Mouse (Mus musculus): ENCODE results near the gene Bahd1. TPM values are rescaled to one million over a fixed set of nuclear protein-coding genes. Genes with fewer than 3 reads are reported as not detected.

Bahd1 gene
- total RNA-seq (2021) = 10 to 100 TPM; 51.3 to 55.6 TPM

- peak in 1 of 2 experiments; percentile 33 for DNase-seq
These were observed at the start of gene Bahd1 for GRCm38 (mm10) chr2:118899981-118900825. Bahd1 (plus strand) TSS chr2:118900377.

GRCm38 (mm10) chr2:118851756-118852155 lies 48.4 kb upstream of the Bahd1 start:
- DNase-seq = no peak

- peak; percentile 90 for DNase-seq
These were observed 38.5 kb upstream of the Bahd1 start, which contains the start of gene Ivd for GRCm38 (mm10) chr2:118861454-118862339. Ivd (plus strand) TSS chr2:118861954.

GRCm38 (mm10) chr2:118862340-118862675 lies 37.9 kb upstream of the Bahd1 start:
- DNase-seq = no peak

GRCm38 (mm10) chr2:118870601-118871000 lies 29.6 kb upstream of the Bahd1 start:
- DNase-seq = no peak

- peak; percentile 15 to 27 for DNase-seq
These were observed 29.1 kb upstream of the Bahd1 start for GRCm38 (mm10) chr2:118871032-118871431.

- no peak for DNase-seq
These were observed 27.2 kb upstream of the Bahd1 start for GRCm38 (mm10) chr2:118873018-118873417.

- no peak for DNase-seq
These were observed 26.2 kb upstream of the Bahd1 start for GRCm38 (mm10) chr2:118873890-118874430.

GRCm38 (mm10) chr2:118875316-118875715 lies 24.9 kb upstream of the Bahd1 start:
- DNase-seq = no peak

GRCm38 (mm10) chr2:118876453-118876852 lies 23.7 kb upstream of the Bahd1 start:
- no peak for DNase-seq

GRCm38 (mm10) chr2:118881019-118881418 lies 19.2 kb upstream of the Bahd1 start:
- no peak for DNase-seq

GRCm38 (mm10) chr2:118881956-118882355 lies 18.2 kb upstream of the Bahd1 start:
- no peak for DNase-seq

GRCm38 (mm10) chr2:118882840-118883679 lies 17.1 kb upstream of the Bahd1 start:
- DNase-seq = peak; percentile 87 to 91

- no peak for DNase-seq
These were observed 12.7 kb upstream of the Bahd1 start for GRCm38 (mm10) chr2:118887440-118887839.

- no peak for DNase-seq
These were observed 12.2 kb upstream of the Bahd1 start for GRCm38 (mm10) chr2:118887845-118888548.

- no peak for DNase-seq
These were observed 9.0 kb upstream of the Bahd1 start for GRCm38 (mm10) chr2:118891173-118891572.

- no peak for DNase-seq
These were observed 3.9 kb upstream of the Bahd1 start for GRCm38 (mm10) chr2:118895990-118896913.

GRCm38 (mm10) chr2:118896914-118897291 lies 3.3 kb upstream of the Bahd1 start:
- no peak for DNase-seq

- DNase-seq = no peak
These were observed 2.8 kb upstream of the Bahd1 start for GRCm38 (mm10) chr2:118897392-118897791.

- DNase-seq = no peak
These were observed 2.4 kb upstream of the Bahd1 start for GRCm38 (mm10) chr2:118897808-118898207.

All from layer of hippocampus, postnatal 36 days (tissue).